Mouse (Mus musculus): ENCODE data around the gene Trnau1ap. TPM values are rescaled to one million over a fixed set of nuclear protein-coding genes. Genes with fewer than 3 reads are reported as not detected.

The Trnau1ap gene
- polyA plus RNA-seq, 1 experiment from 2014 or later: 77.0 TPM

DNA sequence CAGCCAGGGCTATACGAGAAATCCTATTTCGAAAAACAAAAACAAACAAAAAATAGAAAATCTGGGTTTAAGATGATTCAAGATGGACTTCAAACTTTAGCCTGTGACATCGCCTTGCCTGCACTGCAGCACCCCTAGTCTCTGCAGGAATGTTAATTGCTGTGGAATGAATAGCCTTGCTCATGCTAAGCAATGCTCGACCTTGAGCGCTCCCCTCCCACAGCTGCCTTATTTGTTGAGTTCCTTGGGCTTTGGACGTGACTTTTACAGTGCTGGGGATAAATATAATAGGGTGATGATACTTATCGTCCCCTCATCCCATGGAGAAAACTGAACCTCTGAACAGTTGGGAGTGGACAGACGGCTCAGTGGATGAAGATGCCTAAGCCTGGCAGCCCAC lies 13.6 kb downstream of the Trnau1ap start:
- Histone ChIP-seq H3K36me3 (ENCODE audit: insufficient read depth, low read length) (peaks cover 57% of the 10 kb centered on the region), H3K9me3 (ENCODE audit: low read length) (no peaks in the 10 kb centered on the region), H3K4me3 (ENCODE audit: low read length) (no peak overlapping the region), H3K4me1 (ENCODE audit: insufficient read depth, low read length) (no peaks in the 10 kb centered on the region), H3K27ac (ENCODE audit: low read length) (no peak overlapping the region), H3K9ac (replicated peaks; ENCODE audit: low read length) (no peak overlapping the region), H3K4me2 (replicated peaks; ENCODE audit: low read depth, low read length) (no peak overlapping the region), H3K27me3 (ENCODE audit: insufficient read depth, low read length) (no peaks in the 10 kb centered on the region)
- WGBS: 80% methylated on average over 8 of the region's 8 CpGs
- ATAC-seq (ENCODE audit: low FRiP score, low TSS enrichment): no peak

DNA sequence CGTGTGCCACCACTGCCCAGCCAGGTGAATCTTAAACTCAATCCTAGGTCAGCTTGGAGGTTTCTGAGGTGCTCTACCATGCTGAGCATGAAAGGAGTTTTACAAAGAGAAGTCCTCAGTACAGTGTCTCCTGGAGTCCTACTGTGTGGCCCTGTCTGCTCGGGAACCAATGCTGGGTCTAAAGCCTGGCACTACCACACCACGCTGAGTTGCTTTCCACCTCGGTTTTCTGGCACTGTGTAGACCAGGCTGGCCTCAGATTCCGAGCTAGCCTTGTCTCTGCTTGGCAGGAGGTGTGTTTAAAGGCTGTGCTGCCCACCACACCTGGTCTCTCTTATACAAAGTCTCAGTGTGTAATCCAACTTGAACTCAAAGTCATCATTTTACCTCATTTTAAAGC lies 16.7 kb downstream of the Trnau1ap start:
- H3K4me3 ChIP-seq (ENCODE audit: low read length): no peak overlapping the region
- ATAC-seq (ENCODE audit: low FRiP score, low TSS enrichment): no peak
- peaks cover 5% of the 10 kb centered on the region for H3K4me1 ChIP-seq (ENCODE audit: insufficient read depth, low read length)
- no peaks in the 10 kb centered on the region for H3K27me3 ChIP-seq (ENCODE audit: insufficient read depth, low read length)
- H3K27ac ChIP-seq (ENCODE audit: low read length): no peak overlapping the region
- peaks cover 47% of the 10 kb centered on the region for H3K36me3 ChIP-seq (ENCODE audit: insufficient read depth, low read length)
- H3K4me2 ChIP-seq (replicated peaks; ENCODE audit: low read depth, low read length): no peak overlapping the region
- H3K9ac ChIP-seq (replicated peaks; ENCODE audit: low read length): no peak overlapping the region
- H3K9me3 ChIP-seq (ENCODE audit: low read length): no peaks in the 10 kb centered on the region
- WGBS: 92% methylated on average over 5 of the region's 5 CpGs

DNA sequence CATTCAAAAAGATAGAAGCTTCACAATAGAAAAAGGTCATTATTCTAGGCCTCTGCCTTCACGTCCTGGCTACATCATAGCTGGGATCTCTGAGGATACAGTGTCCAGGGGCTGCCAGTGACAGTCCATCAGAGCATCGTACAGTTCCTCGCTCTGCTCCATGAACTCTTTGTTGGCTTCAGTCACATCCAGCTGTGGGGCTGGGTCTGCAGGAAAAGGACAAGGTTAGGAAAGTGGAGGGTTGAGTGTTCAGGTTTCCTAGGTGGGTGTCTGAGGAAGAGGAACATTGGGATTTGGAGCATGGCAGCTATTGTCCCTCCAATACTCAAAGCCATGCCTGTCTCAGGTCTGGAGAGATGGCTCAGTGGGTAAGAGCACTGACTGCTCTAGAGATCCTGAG lies 17.5 kb downstream of the Trnau1ap start:
- peaks cover 44% of the 10 kb centered on the region for H3K36me3 ChIP-seq (ENCODE audit: insufficient read depth, low read length)

DNA sequence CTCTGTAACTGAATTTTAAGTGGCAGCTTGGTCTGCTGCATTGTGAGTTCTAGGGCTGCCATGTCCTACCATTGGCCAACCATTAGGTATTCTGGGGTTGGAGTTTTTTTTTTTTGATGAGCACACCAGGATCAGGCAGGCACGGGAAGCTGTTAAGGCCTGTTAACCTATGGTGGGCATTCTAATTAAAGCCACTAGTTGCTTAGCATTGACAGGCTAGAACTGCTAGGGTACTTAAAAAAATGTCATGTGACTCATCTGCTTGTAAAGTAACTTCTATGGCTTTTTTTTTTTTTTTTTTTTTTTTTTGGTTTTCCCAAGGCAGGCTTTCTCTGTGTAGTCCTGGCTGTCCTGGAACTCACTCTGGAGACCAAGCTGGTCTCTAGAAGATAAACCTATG lies 18.1 kb downstream of the Trnau1ap start:
- Histone ChIP-seq H3K9ac (replicated peaks; ENCODE audit: low read length) (no peak overlapping the region), H3K27ac (ENCODE audit: low read length) (no peak overlapping the region), H3K4me2 (replicated peaks; ENCODE audit: low read depth, low read length) (no peak overlapping the region), H3K4me3 (ENCODE audit: low read length) (no peak overlapping the region), H3K4me1 (ENCODE audit: insufficient read depth, low read length) (peaks cover 5% of the 10 kb centered on the region), H3K9me3 (ENCODE audit: low read length) (no peaks in the 10 kb centered on the region), H3K36me3 (ENCODE audit: insufficient read depth, low read length) (peaks cover 41% of the 10 kb centered on the region), H3K27me3 (ENCODE audit: insufficient read depth, low read length) (no peaks in the 10 kb centered on the region)
- ATAC-seq (ENCODE audit: low FRiP score, low TSS enrichment): no peak
- 35% methylated on average over 1 of the region's 1 CpGs for WGBS

More for the DNA sequence above, 17.5 kb downstream of the Trnau1ap start:
- H3K27ac ChIP-seq (ENCODE audit: low read length): no peak overlapping the region
- 48% methylated on average over 3 of the region's 3 CpGs for WGBS
- H3K9ac ChIP-seq (replicated peaks; ENCODE audit: low read length): no peak overlapping the region
- peaks cover 5% of the 10 kb centered on the region for H3K4me1 ChIP-seq (ENCODE audit: insufficient read depth, low read length)
- no peak for ATAC-seq (ENCODE audit: low FRiP score, low TSS enrichment)
- H3K4me3 ChIP-seq (ENCODE audit: low read length): no peak overlapping the region
- no peaks in the 10 kb centered on the region for H3K9me3 ChIP-seq (ENCODE audit: low read length)
- H3K4me2 ChIP-seq (replicated peaks; ENCODE audit: low read depth, low read length): no peak overlapping the region
- no peaks in the 10 kb centered on the region for H3K27me3 ChIP-seq (ENCODE audit: insufficient read depth, low read length)

GRCm38 (mm10) chr4:132309849-132310472 lies 19.4 kb downstream of the Trnau1ap start:
- ATAC-seq (ENCODE audit: low FRiP score, low TSS enrichment): no peak

GRCm38 (mm10) chr4:132309140-132309848 lies 20.0 kb downstream of the Trnau1ap start:
- peaks cover 5% of the 10 kb centered on the region for H3K4me1 ChIP-seq (ENCODE audit: insufficient read depth, low read length)
- WGBS: under 1% methylated on average over 15 of the region's 15 CpGs
- peak overlapping the region; percentile 81 for H3K27ac ChIP-seq (ENCODE audit: low read length)
- H3K4me2 ChIP-seq (replicated peaks; ENCODE audit: low read depth, low read length): peak overlapping the region; percentile 73
- peaks cover 34% of the 10 kb centered on the region for H3K36me3 ChIP-seq (ENCODE audit: insufficient read depth, low read length)
- H3K9me3 ChIP-seq (ENCODE audit: low read length): no peaks in the 10 kb centered on the region
- H3K27me3 ChIP-seq (ENCODE audit: insufficient read depth, low read length): no peaks in the 10 kb centered on the region
- peak overlapping the region; percentile 84 for H3K9ac ChIP-seq (replicated peaks; ENCODE audit: low read length)
- no peak for ATAC-seq (ENCODE audit: low FRiP score, low TSS enrichment)
- H3K4me3 ChIP-seq (ENCODE audit: low read length): peak overlapping the region; percentile 67

More at GRCm38 (mm10) chr4:132309849-132310472, 19.4 kb downstream of the Trnau1ap start:
- peaks cover 34% of the 10 kb centered on the region for H3K36me3 ChIP-seq (ENCODE audit: insufficient read depth, low read length)
- 28% methylated on average over 10 of the region's 10 CpGs for WGBS
- peak overlapping the region; percentile 73 for H3K4me2 ChIP-seq (replicated peaks; ENCODE audit: low read depth, low read length)
- peak overlapping the region; percentile 81; the same call in 1 of the 2 replicates for H3K27ac ChIP-seq (ENCODE audit: low read length)
- peak overlapping the region; percentile 67 for H3K4me3 ChIP-seq (ENCODE audit: low read length)
- H3K27me3 ChIP-seq (ENCODE audit: insufficient read depth, low read length): no peaks in the 10 kb centered on the region
- H3K4me1 ChIP-seq (ENCODE audit: insufficient read depth, low read length): peaks cover 5% of the 10 kb centered on the region
- peak overlapping the region; percentile 84 for H3K9ac ChIP-seq (replicated peaks; ENCODE audit: low read length)
- H3K9me3 ChIP-seq (ENCODE audit: low read length): no peaks in the 10 kb centered on the region

- H3K4me3 ChIP-seq (ENCODE audit: low read length): peak overlapping the region; percentile 67
- H3K9me3 ChIP-seq (ENCODE audit: low read length): no peaks in the 10 kb centered on the region
- H3K4me2 ChIP-seq (replicated peaks; ENCODE audit: low read depth, low read length): peak overlapping the region; percentile 73
- peaks cover 5% of the 10 kb centered on the region for H3K4me1 ChIP-seq (ENCODE audit: insufficient read depth, low read length)
- ATAC-seq (ENCODE audit: low FRiP score, low TSS enrichment): peak; percentile 91
- peak overlapping the region; percentile 84 for H3K9ac ChIP-seq (replicated peaks; ENCODE audit: low read length)
- under 1% methylated on average over 41 of the region's 41 CpGs for WGBS
- peaks cover 29% of the 10 kb centered on the region for H3K36me3 ChIP-seq (ENCODE audit: insufficient read depth, low read length)
- peak overlapping the region; percentile 81 for H3K27ac ChIP-seq (ENCODE audit: low read length)
- H3K27me3 ChIP-seq (ENCODE audit: insufficient read depth, low read length): no peaks in the 10 kb centered on the region
Measured at GRCm38 (mm10) chr4:132308437-132309139, 20.8 kb downstream of the Trnau1ap start.

- WGBS: 75% methylated on average over 6 of the region's 6 CpGs
Measured at GRCm38 (mm10) chr4:132306004-132306403, 23.3 kb downstream of the Trnau1ap start.

GRCm38 (mm10) chr4:132305276-132305675 lies 24.1 kb downstream of the Trnau1ap start:
- Histone ChIP-seq H3K4me1 (ENCODE audit: insufficient read depth, low read length) (peaks cover 11% of the 10 kb centered on the region), H3K36me3 (ENCODE audit: insufficient read depth, low read length) (peaks cover 5% of the 10 kb centered on the region), H3K4me3 (ENCODE audit: low read length) (no peak overlapping the region), H3K27ac (ENCODE audit: low read length) (no peak overlapping the region), H3K9ac (replicated peaks; ENCODE audit: low read length) (no peak overlapping the region), H3K4me2 (replicated peaks; ENCODE audit: low read depth, low read length) (no peak overlapping the region), H3K9me3 (ENCODE audit: low read length) (no peaks in the 10 kb centered on the region), H3K27me3 (ENCODE audit: insufficient read depth, low read length) (no peaks in the 10 kb centered on the region)
- ATAC-seq (ENCODE audit: low FRiP score, low TSS enrichment): no peak
- WGBS: 82% methylated on average over 8 of the region's 8 CpGs

More at GRCm38 (mm10) chr4:132306004-132306403, 23.3 kb downstream of the Trnau1ap start:
- Histone ChIP-seq H3K9ac (replicated peaks; ENCODE audit: low read length) (0 out of 2 replicates have a peak overlapping the region, but pooled peaks have one; percentile 10), H3K4me3 (ENCODE audit: low read length) (no peak overlapping the region), H3K9me3 (ENCODE audit: low read length) (no peaks in the 10 kb centered on the region), H3K36me3 (ENCODE audit: insufficient read depth, low read length) (peaks cover 12% of the 10 kb centered on the region), H3K4me2 (replicated peaks; ENCODE audit: low read depth, low read length) (no peak overlapping the region), H3K27ac (ENCODE audit: low read length) (no peak overlapping the region), H3K27me3 (ENCODE audit: insufficient read depth, low read length) (no peaks in the 10 kb centered on the region), H3K4me1 (ENCODE audit: insufficient read depth, low read length) (peaks cover 13% of the 10 kb centered on the region)
- ATAC-seq (ENCODE audit: low FRiP score, low TSS enrichment): no peak

All from kidney, embryonic 16.5 days (tissue).